ENCODE assay signal across 8 mouse cellular contexts in genomic region chr2:25196172-25196954, GRCm38 (mm10). TPM values are rescaled to one million over a fixed set of nuclear protein-coding genes. Genes with fewer than 3 reads are reported as not detected.
DNase-seq lines count a peak whose midpoint lies in the region; ATAC-seq lines count a peak whose summit lies in the region.

TSS of gene Tor4a (minus strand) at chr2:25196886.

- peaks cover 27% of the 10 kb centered on the region for H3K36me3 ChIP-seq in limb, embryonic 12.5 days
- H3K36me3 ChIP-seq in midbrain, embryonic 15.5 days (replicated peaks), result peaks cover 22% of the 10 kb centered on the region

- 9% methylated on average over 8 of the region's 8 CpGs for whole genome bisulfite sequencing in limb, embryonic 12.5 days
- 13% methylated on average over 8 of the region's 8 CpGs for WGBS in midbrain, embryonic 15.5 days

- peaks cover 37% of the 10 kb centered on the region for H3K27me3 ChIP-seq in limb, embryonic 12.5 days
- H3K27me3 ChIP-seq in midbrain, embryonic 15.5 days (replicated peaks), result peaks cover 29% of the 10 kb centered on the region

- H3K4me3 ChIP-seq in limb, embryonic 12.5 days (replicated peaks), result peak within 1 kb of the TSS; percentile 29
- no peak within 1 kb of the TSS for H3K4me3 ChIP-seq in midbrain, embryonic 15.5 days

- H3K9me3 ChIP-seq in limb, embryonic 12.5 days, result no peaks in the 10 kb centered on the region
- H3K9me3 ChIP-seq in midbrain, embryonic 15.5 days, result no peaks in the 10 kb centered on the region

- H3K4me2 ChIP-seq in limb, embryonic 12.5 days, result peak within 1 kb of the TSS; percentile 43
- H3K4me2 ChIP-seq in midbrain, embryonic 15.5 days, result peak within 1 kb of the TSS; percentile 24; the same call in 1 of the 2 replicates

- no peak within 1 kb of the TSS; the same call in 1 of the 2 replicates for H3K9ac ChIP-seq in limb, embryonic 12.5 days (replicated peaks)
- H3K9ac ChIP-seq in midbrain, embryonic 15.5 days, result no peak within 1 kb of the TSS

- peaks cover 28% of the 10 kb centered on the region for H3K4me1 ChIP-seq in limb, embryonic 12.5 days (replicated peaks)
- H3K4me1 ChIP-seq in midbrain, embryonic 15.5 days, result 0 out of 2 replicates have a peak, but pooled peaks cover 5% of the 10 kb centered on the region

- peak; percentile 47; the same call in 1 of the 2 replicates for ATAC-seq in erythroblast, adult 5-6 weeks (replicated peaks; ENCODE audit: low FRiP score, poor library complexity, severe bottlenecking)
- peak; percentile 81 to 84 for ATAC-seq in hematopoietic stem cell, adult 5-6 weeks (replicated peaks in 1 of 2; ENCODE audit: insufficient read depth in 1 of 2, low FRiP score in 2 of 2, low TSS enrichment in 1 of 2, low read depth in 1 of 2, poor library complexity in 2 of 2, severe bottlenecking in 2 of 2)
- no peak for ATAC-seq in limb, embryonic 12.5 days (ENCODE audit: insufficient number of reproducible peaks, insufficient read depth, low FRiP score, low TSS enrichment, low read depth)
- ATAC-seq in midbrain, embryonic 15.5 days (replicated peaks), result no peak; the same call in 1 of the 2 replicates

- peak; percentile 90 to 92 for DNase-seq in B cell, adult 2 months
- DNase-seq in R1 (ENCODE audit: low read depth, low spot score), result peak; percentile 96
- peak; percentile 75 for DNase-seq in testis, postnatal 14 days (ENCODE audit: low spot score)
- no peak for DNase-seq in cerebellum, postnatal 4 days (ENCODE audit: low spot score in 2 of 2)

- H3K27ac ChIP-seq in limb, embryonic 12.5 days, result no peak within 1 kb of the TSS
- H3K27ac ChIP-seq in midbrain, embryonic 15.5 days, result no peak within 1 kb of the TSS

RNA-seq across cellular contexts. Expression of gene Tor4a, which starts in this region (rescaled TPM):
- 3.1 and 5.0 TPM in 2 replicates for total RNA-seq in erythroblast, adult 5-6 weeks (2015; ENCODE audit: low replicate concordance)
- total RNA-seq in erythroblast, adult 5-6 weeks (2017; ENCODE audit: low replicate concordance), result 6.7 and 7.4 TPM in 2 replicates
- total RNA-seq in hematopoietic stem cell, adult 5-6 weeks (2017), result 30.0 and 33.3 TPM in 2 replicates
- polyA plus RNA-seq in limb, embryonic 12.5 days (2016; fragmentation: Nextera tagmentation; extraction: Ambion mirVana), result 2.9 and 3.2 TPM in 2 replicates
- polyA plus RNA-seq in midbrain, embryonic 15.5 days (2015; fragmentation: Nextera tagmentation; extraction: Ambion mirVana), result 1.9 and 2.0 TPM in 2 replicates

Comparison
In these comparisons a context has a peak if more than half of its experiments do, and no peak if none do; other contexts are left out.
1. DNase-seq: peak in B cell, adult 2 months (2 of 2), R1 (single experiment) and testis, postnatal 14 days (single experiment); none in cerebellum, postnatal 4 days (0 of 2).
2. ATAC-seq: peak in erythroblast, adult 5-6 weeks (single experiment) and hematopoietic stem cell, adult 5-6 weeks (2 of 2); none in limb, embryonic 12.5 days (single experiment) and midbrain, embryonic 15.5 days (single experiment).